Mouse (Mus musculus) intestine, embryonic 14.5 days (tissue): ENCODE data around the gene Clnk. TPM values are rescaled to one million over a fixed set of nuclear protein-coding genes. Genes with fewer than 3 reads are reported as not detected.

Source experiments
- ATAC-seq: fragments of 200-750 bp; cut with Nextera tagmentation; replicated peaks from 2 replicates; pipeline ENCODE4 v1.8.0; 2017; ENCODE audit warnings: low read depth, moderate number of reproducible peaks, moderate TSS enrichment, moderate library complexity; ENCODE audit not compliant: low FRiP score, low TSS enrichment
- DNase-seq: peaks from one replicate; pipeline ENCODE4 v3.0.0-alpha.2; 2018; ENCODE audit warnings: low spot score
- H3K27ac ChIP-seq: fragments of 300-500 bp; sonication (generic); 2 replicates; pipeline ENCODE4 v1.5.1; 2014; ENCODE audit warnings: low read depth, mild to moderate bottlenecking, control low read depth
- H3K27me3 ChIP-seq: fragments of 300-500 bp; sonication (generic); replicated peaks from 2 replicates; pipeline ENCODE4 v1.6.1; 2014; ENCODE audit warnings: low read length, control low read depth; ENCODE audit not compliant: control insufficient read depth, insufficient read depth
- H3K36me3 ChIP-seq: fragments of 300-500 bp; sonication (generic); 2 replicates; pipeline ENCODE4 v1.6.1; 2014; ENCODE audit warnings: low read length, control low read depth; ENCODE audit not compliant: control insufficient read depth, insufficient read depth
- H3K4me1 ChIP-seq: fragments of 300-500 bp; sonication (generic); replicated peaks from 2 replicates; pipeline ENCODE4 v1.6.1; 2014; ENCODE audit warnings: low read length, control low read depth, mixed read lengths; ENCODE audit not compliant: control insufficient read depth, insufficient read depth
- H3K4me2 ChIP-seq: fragments of 300-500 bp; sonication (generic); 2 replicates; pipeline ENCODE4 v1.6.1; 2014; ENCODE audit warnings: low read length
- H3K4me3 ChIP-seq: fragments of 300-500 bp; sonication (generic); 2 replicates; pipeline ENCODE4 v1.5.1; 2014; ENCODE audit warnings: low read depth, low read length, control low read depth, mixed read lengths
- H3K9ac ChIP-seq: fragments of 300-500 bp; sonication (generic); 2 replicates; pipeline ENCODE4 v1.6.1; 2014; ENCODE audit warnings: mild to moderate bottlenecking, low read length
- H3K9me3 ChIP-seq: fragments of 300-500 bp; sonication (generic); 2 replicates; pipeline ENCODE4 v1.6.1; 2016; ENCODE audit warnings: low read length, control low read depth; ENCODE audit not compliant: control insufficient read depth
- WGBS: fragments of 180-500 bp; shearing (Covaris S2); extraction: QIAGEN DNeasy Blood & Tissue Kit; methylation state at CpG from one replicate; pipeline ENCODE4 v1.1.7; 2014; 5-methylcytosine and 5-hydroxymethylcytosine counted together
- polyA plus RNA-seq: library from polyadenylated mRNA; unstranded; fragments of >200 nt; fragmentation: Nextera tagmentation; extraction: Ambion mirVana; gene quantifications from 2 replicates; pipeline ENCODE4 v1.2.1, GENCODE M21; 2014

Clnk gene
- polyA plus RNA-seq, 1 experiment from 2014 or later, result 0.31 TPM

DNA sequence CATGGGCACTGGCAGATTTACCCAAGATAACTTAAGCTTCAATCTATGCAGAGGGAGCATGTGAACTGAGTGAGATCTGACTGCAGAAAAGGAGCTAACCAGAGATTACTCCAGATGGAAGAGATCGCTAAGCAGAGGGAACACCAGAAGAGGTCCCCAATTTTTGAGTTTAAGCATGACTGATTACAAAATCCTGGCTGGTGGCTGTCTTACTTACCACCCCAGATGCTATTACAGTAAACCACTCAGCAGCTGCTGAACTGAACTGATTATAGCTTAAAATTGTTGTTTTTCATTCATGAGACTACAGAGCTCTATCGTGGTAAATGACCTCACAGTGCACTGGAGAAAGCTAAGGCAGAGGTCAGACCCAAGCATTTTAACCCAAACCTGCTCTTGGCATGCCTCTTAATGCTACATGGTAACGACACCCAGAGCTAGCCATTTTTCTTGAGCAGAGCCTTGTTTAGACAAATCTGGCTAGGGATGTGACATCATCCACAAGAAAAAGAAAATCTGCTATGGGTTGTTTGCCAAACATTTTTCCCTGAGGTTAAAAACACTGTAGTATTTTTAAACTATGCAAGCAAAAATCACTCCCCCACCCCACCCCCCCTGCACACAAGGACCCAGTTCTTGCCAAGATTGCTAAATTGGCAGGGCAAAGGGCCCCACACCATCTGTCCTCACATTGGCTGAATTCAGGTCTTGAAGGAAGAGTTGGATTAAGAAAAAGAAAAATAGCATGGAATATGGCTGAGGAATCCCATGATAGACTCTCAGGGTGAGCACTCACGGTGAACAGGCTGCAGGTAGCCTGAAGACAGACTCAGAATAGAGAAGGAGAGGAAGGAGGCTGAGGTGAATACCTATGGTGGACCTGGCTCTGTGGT, 5.4 kb upstream of the Clnk start:
- H3K9ac ChIP-seq, result no peak overlapping the region
- 39% methylated on average over 4 of the region's 4 CpGs for WGBS
- no peak for DNase-seq
- H3K27ac ChIP-seq, result 0 out of 2 replicates have a peak overlapping the region, but pooled peaks have one; percentile 0
- H3K4me3 ChIP-seq, result no peak overlapping the region
- H3K27me3 ChIP-seq, result no peaks in the 10 kb centered on the region
- H3K9me3 ChIP-seq, result no peaks in the 10 kb centered on the region
- no peak for ATAC-seq
- no peaks in the 10 kb centered on the region for H3K36me3 ChIP-seq
- no peak overlapping the region for H3K4me2 ChIP-seq
- H3K4me1 ChIP-seq, result peaks cover 3% of the 10 kb centered on the region; the same call in 1 of the 2 replicates

DNA sequence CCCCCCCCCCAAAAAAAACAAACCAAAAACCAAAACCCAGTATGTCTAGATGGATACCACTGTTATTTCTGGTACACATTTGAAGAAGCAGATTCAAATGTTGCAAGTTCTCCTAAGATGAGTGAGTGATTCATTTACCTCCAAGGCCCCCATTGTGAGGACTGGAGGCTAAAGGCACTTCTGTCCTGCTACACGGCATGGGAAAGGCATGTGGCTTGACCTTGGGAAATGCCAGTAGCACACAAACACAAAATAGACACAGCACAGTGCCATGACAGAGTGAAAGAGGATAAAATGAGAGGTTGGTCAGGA, 4.8 kb upstream of the Clnk start:
- WGBS, result 56% methylated on average over 1 of the region's 1 CpGs
- ATAC-seq (no peak), DNase-seq (no peak)
- H3K27ac ChIP-seq, result 0 out of 2 replicates have a peak overlapping the region, but pooled peaks have one; percentile 0
- no peaks in the 10 kb centered on the region for H3K27me3 ChIP-seq
- H3K9me3 ChIP-seq, result no peaks in the 10 kb centered on the region
- H3K4me1 ChIP-seq, result peaks cover 3% of the 10 kb centered on the region; the same call in 1 of the 2 replicates
- no peak overlapping the region for H3K4me2 ChIP-seq
- no peak overlapping the region for H3K9ac ChIP-seq
- no peak overlapping the region for H3K4me3 ChIP-seq
- H3K36me3 ChIP-seq, result no peaks in the 10 kb centered on the region

DNA sequence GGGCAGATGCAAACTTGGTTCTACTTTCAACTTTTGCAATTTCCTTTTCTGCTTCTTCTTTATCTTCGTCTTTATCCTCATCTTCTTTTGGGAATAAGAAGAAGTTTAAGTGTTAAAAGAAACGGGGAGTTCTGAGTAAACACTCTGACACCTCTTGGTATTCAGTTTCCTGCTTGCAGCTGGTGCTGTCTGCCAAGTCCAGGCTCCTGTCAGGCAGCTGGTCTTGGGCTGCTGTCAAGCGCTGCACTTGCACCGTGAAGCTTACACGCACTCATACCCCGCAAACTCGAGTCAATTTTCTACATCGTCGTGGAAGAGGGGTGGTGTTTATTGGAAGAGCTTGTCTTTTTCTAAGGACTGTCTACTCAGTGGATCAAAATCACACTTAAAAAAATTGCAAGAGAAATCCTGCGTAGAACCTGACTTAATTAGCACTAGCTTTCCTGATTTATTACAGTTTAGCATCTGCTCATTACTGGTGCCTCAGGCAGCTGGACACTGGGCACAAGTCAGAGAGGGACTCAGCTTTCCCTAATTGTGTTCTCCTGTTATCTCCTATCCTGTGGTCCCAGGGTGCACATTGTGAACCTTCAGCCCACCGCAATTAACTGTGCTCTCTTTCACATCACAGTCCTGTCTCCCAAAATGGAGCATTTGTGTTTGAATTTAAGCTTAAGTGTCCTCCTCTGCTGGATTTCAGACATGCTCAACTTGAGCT, 3.5 kb upstream of the Clnk start:
- 27% methylated on average over 11 of the region's 11 CpGs for WGBS
- H3K4me1 ChIP-seq, result peaks cover 3% of the 10 kb centered on the region; the same call in 1 of the 2 replicates
- H3K27ac ChIP-seq, result no peak overlapping the region
- no peaks in the 10 kb centered on the region for H3K9me3 ChIP-seq
- no peaks in the 10 kb centered on the region for H3K27me3 ChIP-seq
- H3K9ac ChIP-seq, result no peak overlapping the region
- H3K4me3 ChIP-seq, result no peak overlapping the region
- DNase-seq, result no peak
- H3K4me2 ChIP-seq, result no peak overlapping the region
- no peak for ATAC-seq
- no peaks in the 10 kb centered on the region for H3K36me3 ChIP-seq

DNA sequence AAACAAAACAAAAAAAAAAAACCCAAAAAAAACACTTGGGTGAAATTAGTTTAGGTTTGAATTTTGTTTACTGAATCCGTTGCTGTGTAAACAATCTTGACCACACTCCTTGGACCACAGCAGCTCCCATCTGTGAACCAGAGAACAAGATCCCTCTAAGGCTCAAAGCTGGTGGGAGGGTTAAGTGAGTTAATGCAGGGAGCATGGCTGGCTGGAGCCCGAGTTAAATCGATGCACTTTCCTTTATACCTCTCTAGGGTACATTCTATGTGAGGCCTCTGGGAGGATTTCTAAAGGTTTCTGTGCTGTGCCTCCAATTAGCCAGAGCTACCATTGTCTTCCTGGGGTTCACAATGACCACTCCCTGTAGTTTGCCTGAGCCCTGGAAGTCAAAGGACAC, 1.2 kb downstream of the Clnk start:
- H3K27me3 ChIP-seq, result no peaks in the 10 kb centered on the region
- no peak for DNase-seq
- 45% methylated on average over 3 of the region's 3 CpGs for WGBS
- H3K4me1 ChIP-seq, result peaks cover 3% of the 10 kb centered on the region; the same call in 1 of the 2 replicates
- no peaks in the 10 kb centered on the region for H3K36me3 ChIP-seq
- H3K4me2 ChIP-seq, result no peak overlapping the region
- no peak overlapping the region for H3K27ac ChIP-seq
- H3K9ac ChIP-seq, result no peak overlapping the region
- H3K9me3 ChIP-seq, result no peaks in the 10 kb centered on the region
- H3K4me3 ChIP-seq, result no peak overlapping the region
- ATAC-seq, result no peak

DNA sequence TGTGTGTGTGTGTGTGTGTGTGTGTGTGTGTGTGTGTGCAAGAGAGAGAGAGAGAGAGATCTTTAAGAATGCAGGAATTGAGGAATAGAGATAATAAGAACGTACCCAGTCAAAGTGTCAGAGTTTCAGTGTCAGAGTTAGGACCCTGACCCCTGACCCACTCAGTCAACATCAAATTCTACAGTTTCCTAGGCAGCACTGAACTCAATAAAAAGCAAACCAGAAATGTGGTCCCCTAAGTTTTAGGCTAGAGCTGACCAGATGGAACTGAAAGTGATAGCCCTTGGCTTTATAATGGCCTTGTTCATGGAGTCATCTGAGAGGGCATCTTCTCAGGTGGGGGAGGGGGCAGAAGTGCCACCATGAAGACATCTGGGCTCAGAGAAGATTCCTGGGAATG, 1.7 kb downstream of the Clnk start:
- Histone ChIP-seq H3K27ac (no peak overlapping the region), H3K9me3 (no peaks in the 10 kb centered on the region), H3K4me2 (no peak overlapping the region), H3K4me1 (peaks cover 3% of the 10 kb centered on the region; the same call in 1 of the 2 replicates), H3K27me3 (no peaks in the 10 kb centered on the region), H3K36me3 (no peaks in the 10 kb centered on the region), H3K4me3 (no peak overlapping the region), H3K9ac (no peak overlapping the region)
- WGBS, result 46% methylated on average over 1 of the region's 1 CpGs
- ATAC-seq, result no peak
- no peak for DNase-seq

DNA sequence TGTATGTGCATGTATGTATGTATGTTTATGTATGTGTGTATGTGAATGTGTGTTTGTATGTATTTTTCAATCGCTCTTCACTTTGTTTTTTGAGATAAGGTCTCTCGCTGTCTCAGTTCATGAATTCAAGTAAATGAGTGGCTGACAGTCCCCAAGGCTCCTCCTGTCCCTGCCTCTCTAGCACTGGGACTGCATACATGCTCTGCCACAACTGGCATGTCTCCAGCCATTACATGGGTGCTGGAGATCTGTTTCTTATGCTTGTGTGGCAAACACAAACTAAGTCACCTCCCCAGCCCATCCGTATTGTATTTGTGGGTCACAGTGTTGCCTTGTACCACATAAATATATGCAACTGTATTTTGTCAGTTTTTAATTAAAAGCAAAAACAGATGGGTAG, 3.7 kb downstream of the Clnk start:
- no peak overlapping the region for H3K27ac ChIP-seq
- WGBS, result 96% methylated on average over 3 of the region's 3 CpGs

DNA sequence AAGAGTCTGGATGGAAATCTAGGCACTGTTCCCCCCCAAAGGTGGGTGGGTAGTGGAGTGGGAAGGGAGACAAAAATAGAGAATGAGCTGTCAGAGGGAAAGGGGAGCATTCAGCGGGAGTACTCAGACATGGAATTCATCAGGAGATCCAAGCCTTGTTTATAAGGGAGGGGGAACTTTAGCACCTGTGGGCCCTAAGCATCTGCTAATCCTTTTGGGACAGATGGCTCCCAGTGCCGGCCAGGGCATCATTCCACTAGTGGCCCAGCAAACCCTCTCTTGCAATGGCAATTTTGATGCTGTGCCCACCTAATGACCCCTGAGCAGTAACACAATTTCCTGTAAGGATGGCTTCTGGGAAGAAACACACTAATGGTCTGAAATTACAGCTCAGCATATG, 5.0 kb downstream of the Clnk start:
- no peak overlapping the region for H3K4me2 ChIP-seq
- WGBS, result 71% methylated on average over 2 of the region's 2 CpGs
- H3K9me3 ChIP-seq, result no peaks in the 10 kb centered on the region
- no peaks in the 10 kb centered on the region for H3K36me3 ChIP-seq
- ATAC-seq, result no peak
- H3K9ac ChIP-seq, result no peak overlapping the region
- no peaks in the 10 kb centered on the region for H3K4me1 ChIP-seq
- H3K27me3 ChIP-seq, result no peaks in the 10 kb centered on the region
- no peak overlapping the region for H3K27ac ChIP-seq
- no peak overlapping the region for H3K4me3 ChIP-seq
- no peak for DNase-seq

More for the DNA sequence above, 3.7 kb downstream of the Clnk start:
- H3K4me1 ChIP-seq, result no peaks in the 10 kb centered on the region
- H3K4me2 ChIP-seq, result no peak overlapping the region
- no peak overlapping the region for H3K4me3 ChIP-seq
- no peaks in the 10 kb centered on the region for H3K9me3 ChIP-seq
- H3K9ac ChIP-seq, result no peak overlapping the region
- no peak for ATAC-seq
- H3K27me3 ChIP-seq, result no peaks in the 10 kb centered on the region
- no peak for DNase-seq
- H3K36me3 ChIP-seq, result no peaks in the 10 kb centered on the region

DNA sequence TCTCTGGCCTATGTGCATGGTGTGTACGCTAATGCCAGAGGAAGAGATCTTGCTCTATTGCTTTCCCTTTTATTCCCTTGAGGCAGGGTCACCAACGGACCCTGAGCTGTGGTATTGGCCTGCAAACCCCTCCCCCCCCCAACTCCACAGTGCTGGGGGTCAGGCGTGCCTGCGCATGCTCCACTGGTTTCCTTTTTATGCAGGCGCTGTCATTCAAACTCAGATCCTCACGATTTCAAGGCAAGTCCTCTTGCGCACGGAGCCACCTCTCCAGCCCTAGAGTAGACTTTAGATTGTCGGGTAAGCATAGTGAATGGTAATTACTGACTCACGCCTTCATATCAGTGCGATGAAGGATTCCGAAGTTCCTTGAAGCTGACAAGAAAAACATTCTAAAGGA, 6.1 kb downstream of the Clnk start:
- Histone ChIP-seq H3K9ac (no peak overlapping the region), H3K27me3 (no peaks in the 10 kb centered on the region), H3K4me1 (no peaks in the 10 kb centered on the region), H3K4me2 (no peak overlapping the region), H3K4me3 (no peak overlapping the region), H3K27ac (no peak overlapping the region), H3K36me3 (no peaks in the 10 kb centered on the region), H3K9me3 (no peaks in the 10 kb centered on the region)
- ATAC-seq, result no peak
- WGBS, result 88% methylated on average over 12 of the region's 12 CpGs
- DNase-seq, result no peak
